In genomic region chr1:93803556-93804507, GRCm38 (mm10) we compare ENCODE assay signal across 8 mouse cellular contexts. TPM values are rescaled to one million over a fixed set of nuclear protein-coding genes. Genes with fewer than 3 reads are reported as not detected.
DNase-seq lines count a peak whose midpoint lies in the region; ATAC-seq lines count a peak whose summit lies in the region.

Gene Ing5, plus strand, starts transcription at chr1:93803965.

- peak within 1 kb of the TSS; percentile 82 for H3K4me3 ChIP-seq in hindbrain, embryonic 11.5 days (ENCODE audit: low read depth, low read length)

- peak; percentile 74 for ATAC-seq in frontal cortex, adult (ENCODE audit: low TSS enrichment)
- peak; percentile 93 for ATAC-seq in hindbrain, embryonic 11.5 days (ENCODE audit: low FRiP score)

- under 1% methylated on average over 93 of the region's 94 CpGs for WGBS in hindbrain, embryonic 11.5 days

- H3K4me2 ChIP-seq in hindbrain, embryonic 11.5 days (replicated peaks; ENCODE audit: low read depth, low read length) = peak within 1 kb of the TSS; percentile 74

- H3K36me3 ChIP-seq in hindbrain, embryonic 11.5 days (ENCODE audit: control insufficient read depth, insufficient read depth, low read length) = peaks cover 10% of the 10 kb centered on the region

- peak; percentile 92 for DNase-seq in MEL-GATA-1-ER (ENCODE audit: extremely low read depth, low read depth)
- DNase-seq in cerebellum, adult 8-10 months = peak; percentile 100
- DNase-seq in hindbrain, embryonic 11.5 days (ENCODE audit: low spot score) = peak; percentile 100
- peak; percentile 100 for DNase-seq in layer of hippocampus, postnatal 10 days (ENCODE audit: low spot score in 2 of 2)
- peak; percentile 100 for DNase-seq in lung, postnatal 10 days
- peak; percentile 100 for DNase-seq in ovary, postnatal 36 days (ENCODE audit: low spot score)
- peak; percentile 100 for DNase-seq in thymus, postnatal 25 days

- no peaks in the 10 kb centered on the region; the same call in 1 of the 2 replicates for H3K4me1 ChIP-seq in hindbrain, embryonic 11.5 days (replicated peaks; ENCODE audit: control insufficient read depth, insufficient read depth, low read length)

- peak within 1 kb of the TSS; percentile 94 for H3K27ac ChIP-seq in hindbrain, embryonic 11.5 days (ENCODE audit: low read depth, low read length)

- H3K27me3 ChIP-seq in hindbrain, embryonic 11.5 days (ENCODE audit: control insufficient read depth, insufficient read depth, low read length) = no peaks in the 10 kb centered on the region

- no peaks in the 10 kb centered on the region for H3K9me3 ChIP-seq in hindbrain, embryonic 11.5 days (ENCODE audit: control insufficient read depth, low read length)

- peak within 1 kb of the TSS; percentile 83 for H3K9ac ChIP-seq in hindbrain, embryonic 11.5 days (ENCODE audit: low read depth, low read length)

RNA-seq across cellular contexts. Expression of gene Ing5, which starts in this region (rescaled TPM):
- polyA plus RNA-seq in hindbrain, embryonic 11.5 days (2014; fragmentation: Nextera tagmentation; extraction: Ambion mirVana) = 14.7 and 15.0 TPM in 2 replicates
- 10 to 100 TPM; 10.4 to 11.2 TPM for total RNA-seq in layer of hippocampus, postnatal 10 days (2021)

Comparison
In these comparisons a context has a peak if more than half of its experiments do, and no peak if none do; other contexts are left out.
1. Peak in every context shown above with its lines: DNase-seq, ATAC-seq, H3K4me3 ChIP-seq and H3K27ac ChIP-seq.